Mouse (Mus musculus) limb, embryonic 13.5 days (tissue): ENCODE measurements at regions not wholly inside any gene's neighbourhood (a gene's known extent, or its start where the extent isn't known, plus 50 kb on each side); places are given as distances from the start of the nearest gene placed in this dataset.

Source experiments
- ATAC-seq: fragments of 200-750 bp; cut with Nextera tagmentation; 2 replicates; pipeline ENCODE4 v1.8.0; 2017; ENCODE audit warnings: low read depth, moderate number of reproducible peaks, moderate TSS enrichment; ENCODE audit not compliant: low FRiP score
- H3K27ac ChIP-seq: fragments of 300-500 bp; sonication (generic); 2 replicates; pipeline ENCODE4 v1.5.1; 2015; ENCODE audit warnings: inconsistent platforms, mild to moderate bottlenecking, moderate library complexity
- H3K27me3 ChIP-seq: fragments of 300-500 bp; sonication (generic); 2 replicates; pipeline ENCODE4 v1.6.1; 2015; ENCODE audit warnings: mild to moderate bottlenecking, inconsistent platforms
- H3K36me3 ChIP-seq: fragments of 300-500 bp; sonication (generic); 2 replicates; pipeline ENCODE4 v1.6.1; 2015; ENCODE audit warnings: inconsistent platforms, mild to moderate bottlenecking, moderate library complexity
- H3K4me1 ChIP-seq: fragments of 300-500 bp; sonication (generic); 2 replicates; pipeline ENCODE4 v1.6.1; 2015; ENCODE audit warnings: inconsistent platforms
- H3K4me2 ChIP-seq: fragments of 300-500 bp; sonication (generic); replicated peaks from 2 replicates; pipeline ENCODE4 v1.6.1; 2015; ENCODE audit warnings: inconsistent platforms, mild to moderate bottlenecking, moderate library complexity
- H3K4me3 ChIP-seq: fragments of 300-500 bp; sonication (generic); 2 replicates; pipeline ENCODE4 v1.5.1; 2015; ENCODE audit warnings: moderate library complexity, mild to moderate bottlenecking, inconsistent platforms
- H3K9ac ChIP-seq: fragments of 300-500 bp; sonication (generic); 2 replicates; pipeline ENCODE4 v1.6.1; 2015; ENCODE audit warnings: mild to moderate bottlenecking, inconsistent platforms
- H3K9me3 ChIP-seq: fragments of 300-500 bp; sonication (generic); 2 replicates; pipeline ENCODE4 v1.6.1; 2016; ENCODE audit warnings: inconsistent platforms
- WGBS: fragments of 180-500 bp; shearing (Covaris S2); methylation state at CpG from one replicate; pipeline ENCODE4 v1.1.7; 2015; 5-methylcytosine and 5-hydroxymethylcytosine counted together

DNA sequence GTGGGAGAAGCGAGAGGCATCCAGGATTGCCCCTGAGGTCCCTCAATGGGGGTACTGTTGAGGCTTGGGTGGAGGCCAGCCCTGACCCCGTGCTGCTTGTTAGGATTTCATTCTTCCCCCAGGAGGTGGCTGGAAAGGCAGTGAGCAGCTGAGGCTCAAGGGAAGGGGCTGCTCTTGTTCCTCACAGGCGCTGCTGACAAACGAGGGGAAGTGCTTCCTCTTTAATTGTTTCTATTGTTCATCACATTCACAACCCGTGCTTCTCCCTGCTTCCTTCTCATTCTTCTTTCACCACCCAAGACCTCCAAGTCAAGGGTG lies 135.3 kb upstream of the Map3k1 start:
- no peaks in the 10 kb centered on the region for H3K27me3 ChIP-seq
- H3K9me3 ChIP-seq: no peaks in the 10 kb centered on the region
- H3K4me3 ChIP-seq: no peak overlapping the region
- H3K4me2 ChIP-seq: peak overlapping the region; percentile 9; the same call in 1 of the 2 replicates
- ATAC-seq: peak; percentile 69; the same call in 1 of the 2 replicates
- peaks cover 13% of the 10 kb centered on the region for H3K4me1 ChIP-seq
- no peaks in the 10 kb centered on the region for H3K36me3 ChIP-seq
- H3K9ac ChIP-seq: no peak overlapping the region
- H3K27ac ChIP-seq: peak overlapping the region; percentile 33; the same call in 1 of the 2 replicates
- 17% methylated on average over 5 of the region's 5 CpGs for WGBS

DNA sequence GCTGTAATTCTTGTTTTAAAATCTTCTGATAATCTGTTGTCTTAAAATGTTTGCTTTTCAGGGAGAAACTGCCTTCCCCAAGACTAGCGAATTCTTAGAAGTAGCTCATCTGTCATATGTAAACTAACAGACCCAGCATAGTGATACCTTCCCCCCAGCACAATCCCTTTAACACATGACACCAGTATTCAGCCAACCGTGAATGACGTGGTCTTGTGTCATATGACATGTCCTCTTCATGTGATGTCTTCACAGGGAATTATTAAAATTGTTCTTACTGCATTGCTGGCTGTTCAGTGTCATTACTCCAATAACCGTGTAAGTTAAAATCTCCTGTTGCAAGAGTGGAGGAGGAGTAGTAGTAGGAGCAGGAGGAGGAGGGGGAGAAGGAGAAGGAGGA lies 137.5 kb upstream of the Map3k1 start:
- Histone ChIP-seq H3K9me3 (no peaks in the 10 kb centered on the region), H3K27me3 (no peaks in the 10 kb centered on the region), H3K4me2 (no peak overlapping the region), H3K27ac (no peak overlapping the region), H3K4me1 (peaks cover 13% of the 10 kb centered on the region), H3K36me3 (no peaks in the 10 kb centered on the region), H3K9ac (no peak overlapping the region), H3K4me3 (no peak overlapping the region)
- ATAC-seq: no peak
- WGBS: 83% methylated on average over 4 of the region's 4 CpGs

DNA sequence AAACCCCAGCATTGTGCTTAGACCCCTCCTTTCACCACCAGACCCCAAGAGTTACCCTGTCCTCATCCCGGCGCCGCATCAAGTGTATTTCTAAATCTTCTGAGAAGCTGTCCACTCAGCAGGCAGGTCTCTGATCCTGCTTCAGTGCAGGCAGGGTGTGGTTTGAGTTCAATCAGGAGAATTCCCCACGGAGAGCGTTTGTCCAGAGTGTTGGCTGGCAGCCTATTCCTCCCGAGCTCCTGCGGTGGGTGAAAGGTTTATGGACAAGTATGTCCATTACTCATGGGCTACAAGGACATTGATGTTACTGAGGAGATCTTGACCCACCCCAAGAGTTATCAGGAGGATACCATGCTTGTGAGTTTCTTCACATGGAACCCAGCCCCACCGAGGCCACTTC lies 138.0 kb upstream of the Map3k1 start:
- peaks cover 13% of the 10 kb centered on the region for H3K4me1 ChIP-seq
- no peak overlapping the region for H3K9ac ChIP-seq
- H3K9me3 ChIP-seq: no peaks in the 10 kb centered on the region
- no peak overlapping the region for H3K4me2 ChIP-seq
- no peak overlapping the region for H3K4me3 ChIP-seq
- H3K36me3 ChIP-seq: no peaks in the 10 kb centered on the region
- WGBS: 89% methylated on average over 8 of the region's 8 CpGs
- ATAC-seq: no peak
- H3K27me3 ChIP-seq: no peaks in the 10 kb centered on the region
- H3K27ac ChIP-seq: no peak overlapping the region

DNA sequence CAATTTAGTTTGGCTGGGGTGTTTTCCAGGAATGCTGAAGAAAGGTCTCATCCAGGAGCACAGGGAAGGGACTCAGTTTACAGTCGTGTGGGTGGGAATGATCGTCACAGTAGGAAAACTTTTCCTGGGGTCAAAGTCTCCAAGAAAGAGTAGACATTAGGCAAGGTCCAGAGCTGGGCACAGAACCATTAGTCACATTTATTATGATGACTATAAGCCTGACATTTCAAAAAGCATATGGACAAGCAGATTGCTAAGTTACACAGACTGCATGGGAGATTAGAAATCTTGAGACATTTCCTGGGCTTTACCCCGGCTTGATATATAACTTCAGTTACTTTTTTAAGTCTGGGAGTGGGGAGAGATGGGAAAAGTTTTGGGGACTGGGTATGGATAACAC lies 139.6 kb upstream of the Map3k1 start:
- Histone ChIP-seq H3K36me3 (no peaks in the 10 kb centered on the region), H3K27ac (no peak overlapping the region), H3K4me2 (no peak overlapping the region), H3K4me1 (peaks cover 15% of the 10 kb centered on the region), H3K9ac (no peak overlapping the region), H3K9me3 (no peaks in the 10 kb centered on the region), H3K27me3 (no peaks in the 10 kb centered on the region), H3K4me3 (no peak overlapping the region)
- ATAC-seq: no peak
- 75% methylated on average over 3 of the region's 3 CpGs for WGBS

DNA sequence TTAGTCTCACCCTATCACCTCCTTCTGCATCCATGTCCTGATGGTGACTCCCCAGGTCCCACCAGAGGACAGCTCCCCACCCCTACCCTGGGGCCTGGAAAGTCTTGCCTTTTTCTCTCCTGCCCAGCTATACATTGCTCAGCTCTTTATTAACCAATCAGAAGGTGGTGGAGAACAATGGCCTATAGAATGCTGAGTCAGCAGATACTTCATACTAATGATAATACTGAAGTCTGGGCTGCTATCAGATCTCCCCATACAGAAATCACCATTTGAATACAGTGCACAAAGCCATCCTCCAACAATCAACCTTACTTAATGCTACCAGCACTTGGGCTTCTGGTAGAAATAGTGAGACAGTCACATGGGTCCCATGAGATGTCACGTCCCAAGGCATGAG lies 141.2 kb upstream of the Map3k1 start:
- 93% methylated on average over 1 of the region's 1 CpGs for WGBS
- H3K4me3 ChIP-seq: no peak overlapping the region
- H3K4me2 ChIP-seq: no peak overlapping the region
- no peak overlapping the region for H3K9ac ChIP-seq
- H3K9me3 ChIP-seq: no peaks in the 10 kb centered on the region
- H3K36me3 ChIP-seq: no peaks in the 10 kb centered on the region
- H3K4me1 ChIP-seq: peaks cover 16% of the 10 kb centered on the region
- H3K27ac ChIP-seq: no peak overlapping the region
- H3K27me3 ChIP-seq: no peaks in the 10 kb centered on the region
- no peak for ATAC-seq

DNA sequence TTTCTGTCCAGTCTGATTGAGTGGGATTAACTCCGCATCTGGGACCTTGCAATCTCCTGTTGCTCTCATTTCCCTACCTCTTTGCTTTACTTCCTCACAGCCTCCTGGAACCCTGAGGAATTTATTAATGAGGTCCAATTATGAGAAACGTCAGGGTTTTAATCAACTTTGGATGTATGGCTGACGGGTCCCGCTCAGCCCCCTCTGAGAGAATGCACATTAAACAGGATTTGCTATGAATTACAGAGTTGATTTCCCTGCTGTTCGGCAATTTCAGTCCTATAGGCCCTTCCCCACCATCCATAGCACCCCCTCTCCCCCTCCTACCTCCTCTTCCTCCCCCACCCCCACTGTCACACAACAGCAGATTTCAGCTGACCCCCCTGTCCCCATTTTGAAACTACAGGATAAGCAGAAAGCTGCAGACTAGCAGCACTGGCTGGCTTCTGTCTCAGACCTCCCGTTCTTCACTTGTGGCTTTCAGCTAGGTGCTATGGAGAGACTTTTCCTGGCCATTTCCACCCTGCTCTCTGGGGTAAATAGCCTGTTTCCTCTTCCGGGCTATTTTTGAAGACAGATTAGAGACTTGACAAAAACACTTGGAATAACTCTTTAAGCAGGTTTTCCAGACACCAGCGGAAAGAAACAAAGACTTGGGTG lies 145.2 kb upstream of the Map3k1 start:
- Histone ChIP-seq H3K36me3 (no peaks in the 10 kb centered on the region), H3K4me1 (peaks cover 16% of the 10 kb centered on the region), H3K4me2 (peak overlapping the region; percentile 23), H3K4me3 (no peak overlapping the region), H3K9ac (no peak overlapping the region), H3K27ac (peak overlapping the region; percentile 44; the same call in 1 of the 2 replicates), H3K27me3 (no peaks in the 10 kb centered on the region), H3K9me3 (no peaks in the 10 kb centered on the region)
- no peak for ATAC-seq
- WGBS: 28% methylated on average over 8 of the region's 8 CpGs

DNA sequence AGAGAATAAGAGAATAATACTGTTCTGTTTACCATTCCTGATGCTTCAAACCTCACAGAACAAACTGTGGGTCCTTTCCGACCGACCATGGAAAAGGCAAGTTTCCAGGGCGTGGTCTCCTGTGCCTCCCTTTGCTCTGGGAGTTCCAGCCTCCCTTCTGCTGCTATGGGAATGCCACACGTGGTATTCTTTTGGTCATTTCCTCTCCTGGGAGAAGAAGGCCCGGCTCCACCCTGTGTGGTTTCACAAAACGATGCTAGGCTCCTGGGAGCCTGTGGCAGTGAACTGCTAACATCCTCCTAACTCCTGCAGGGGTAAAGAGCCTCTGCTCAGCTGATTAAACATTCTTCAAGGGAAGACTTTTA lies 145.7 kb upstream of the Map3k1 start:
- no peaks in the 10 kb centered on the region for H3K9me3 ChIP-seq
- no peak overlapping the region for H3K4me3 ChIP-seq
- H3K4me1 ChIP-seq: peaks cover 16% of the 10 kb centered on the region
- no peaks in the 10 kb centered on the region for H3K27me3 ChIP-seq
- ATAC-seq: no peak
- no peak overlapping the region for H3K9ac ChIP-seq
- H3K27ac ChIP-seq: peak overlapping the region; percentile 44; the same call in 1 of the 2 replicates
- no peaks in the 10 kb centered on the region for H3K36me3 ChIP-seq
- peak overlapping the region; percentile 23 for H3K4me2 ChIP-seq
- 12% methylated on average over 6 of the region's 6 CpGs for WGBS

DNA sequence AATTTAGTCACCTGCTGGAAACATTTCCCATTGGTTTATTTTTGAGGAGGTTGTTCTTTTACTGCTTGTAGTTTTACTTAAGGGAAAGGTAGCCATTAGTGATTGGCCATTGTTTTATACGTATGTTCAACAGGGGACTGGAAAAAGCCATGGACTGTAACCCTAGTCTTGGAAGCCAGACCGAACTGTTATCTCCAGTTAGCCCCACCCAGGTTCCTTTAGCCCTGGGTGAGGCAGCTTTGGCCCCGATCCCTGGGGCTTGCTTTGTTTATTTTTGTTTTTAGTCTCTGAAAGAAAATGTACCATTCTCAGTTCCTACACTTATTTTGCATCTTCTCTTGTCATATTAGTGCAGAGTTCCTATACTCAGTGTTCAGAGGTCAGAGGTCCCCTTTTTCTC lies 148.3 kb upstream of the Map3k1 start:
- peaks cover 16% of the 10 kb centered on the region for H3K4me1 ChIP-seq
- no peaks in the 10 kb centered on the region for H3K36me3 ChIP-seq
- H3K4me2 ChIP-seq: no peak overlapping the region
- no peak for ATAC-seq
- H3K27ac ChIP-seq: no peak overlapping the region
- no peak overlapping the region for H3K4me3 ChIP-seq
- 78% methylated on average over 3 of the region's 3 CpGs for WGBS
- no peaks in the 10 kb centered on the region for H3K9me3 ChIP-seq
- no peaks in the 10 kb centered on the region for H3K27me3 ChIP-seq
- H3K9ac ChIP-seq: no peak overlapping the region

DNA sequence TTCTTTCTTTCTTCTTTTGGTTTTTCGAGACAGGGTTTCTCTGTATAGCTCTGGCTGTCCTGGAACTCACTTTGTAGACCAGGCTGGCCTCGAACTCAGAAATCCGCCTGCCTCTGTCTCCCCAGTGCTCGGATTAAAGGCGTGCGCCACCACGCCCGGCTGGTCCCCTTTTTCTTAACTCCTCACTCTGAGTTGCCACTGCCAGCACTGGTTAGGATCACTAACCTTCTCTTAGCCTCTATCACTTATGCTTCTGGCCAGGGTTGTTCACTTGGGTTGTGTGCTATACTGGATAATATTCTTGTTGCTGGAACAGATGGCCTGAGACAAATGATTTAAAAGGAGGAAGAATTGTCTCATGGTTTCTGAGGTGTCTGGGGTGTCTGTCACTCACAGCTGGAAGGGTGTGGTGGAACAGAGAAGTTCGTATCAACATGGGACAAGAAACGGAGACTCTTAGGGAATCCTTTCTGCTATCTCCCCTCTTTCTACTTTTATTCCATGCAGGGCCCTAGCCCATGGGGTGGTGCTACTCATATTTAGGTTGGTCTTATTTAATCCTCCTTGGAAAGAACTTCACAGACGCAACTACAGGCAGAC lies 149.0 kb upstream of the Map3k1 start:
- ATAC-seq: no peak
- H3K4me2 ChIP-seq: no peak overlapping the region
- WGBS: 91% methylated on average over 11 of the region's 11 CpGs
- no peak overlapping the region for H3K9ac ChIP-seq
- peaks cover 16% of the 10 kb centered on the region for H3K4me1 ChIP-seq
- H3K27ac ChIP-seq: no peak overlapping the region
- H3K9me3 ChIP-seq: no peaks in the 10 kb centered on the region
- H3K36me3 ChIP-seq: no peaks in the 10 kb centered on the region
- H3K4me3 ChIP-seq: no peak overlapping the region
- no peaks in the 10 kb centered on the region for H3K27me3 ChIP-seq

DNA sequence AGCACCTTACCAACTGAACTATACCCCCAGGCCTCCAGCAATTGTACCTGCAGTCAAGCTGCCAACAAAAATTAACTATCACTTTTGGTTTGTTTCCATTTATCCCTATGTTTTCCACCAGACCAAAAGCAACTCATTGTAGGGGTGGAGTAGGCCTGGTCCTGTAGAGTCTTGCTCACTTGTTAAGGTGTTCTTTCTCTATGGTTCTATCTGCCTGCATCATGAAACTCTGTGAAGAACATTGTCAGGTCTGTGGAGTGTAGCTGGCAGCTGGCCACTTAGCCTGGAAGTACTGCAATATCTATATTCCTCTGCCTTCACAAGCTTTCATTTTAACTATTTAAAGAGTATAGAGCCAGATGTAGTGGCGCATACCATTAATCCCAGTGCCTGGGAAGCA lies 149.6 kb upstream of the Map3k1 start:
- H3K4me2 ChIP-seq: no peak overlapping the region
- peaks cover 14% of the 10 kb centered on the region for H3K4me1 ChIP-seq
- no peaks in the 10 kb centered on the region for H3K36me3 ChIP-seq
- no peak overlapping the region for H3K4me3 ChIP-seq
- H3K9me3 ChIP-seq: no peaks in the 10 kb centered on the region
- no peaks in the 10 kb centered on the region for H3K27me3 ChIP-seq
- WGBS: 97% methylated on average over 1 of the region's 1 CpGs
- no peak overlapping the region for H3K9ac ChIP-seq
- no peak for ATAC-seq
- no peak overlapping the region for H3K27ac ChIP-seq

DNA sequence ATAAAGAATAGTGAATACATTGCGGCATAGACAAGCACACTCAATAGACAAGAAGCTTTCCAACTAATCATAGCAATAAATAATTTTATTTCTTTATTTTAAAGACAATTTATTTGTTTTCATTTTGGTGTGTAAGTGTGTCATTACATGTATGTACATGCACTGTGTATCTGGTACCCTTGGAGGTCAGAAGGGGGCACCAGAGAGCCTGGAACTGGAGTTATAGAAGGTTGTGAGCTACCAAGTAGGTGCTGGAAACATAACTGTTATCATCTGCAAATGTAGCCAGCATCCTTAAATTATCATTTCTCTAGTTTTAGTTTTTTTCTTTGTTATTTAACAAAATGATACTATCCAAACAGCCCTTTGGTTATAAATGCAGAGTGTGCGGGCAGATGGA lies 151.2 kb upstream of the Map3k1 start:
- Histone ChIP-seq H3K4me1 (no peaks in the 10 kb centered on the region), H3K9me3 (no peaks in the 10 kb centered on the region), H3K27me3 (no peaks in the 10 kb centered on the region), H3K27ac (no peak overlapping the region), H3K4me3 (no peak overlapping the region), H3K4me2 (no peak overlapping the region), H3K9ac (no peak overlapping the region), H3K36me3 (no peaks in the 10 kb centered on the region)
- no peak for ATAC-seq
- 96% methylated on average over 2 of the region's 2 CpGs for WGBS

DNA sequence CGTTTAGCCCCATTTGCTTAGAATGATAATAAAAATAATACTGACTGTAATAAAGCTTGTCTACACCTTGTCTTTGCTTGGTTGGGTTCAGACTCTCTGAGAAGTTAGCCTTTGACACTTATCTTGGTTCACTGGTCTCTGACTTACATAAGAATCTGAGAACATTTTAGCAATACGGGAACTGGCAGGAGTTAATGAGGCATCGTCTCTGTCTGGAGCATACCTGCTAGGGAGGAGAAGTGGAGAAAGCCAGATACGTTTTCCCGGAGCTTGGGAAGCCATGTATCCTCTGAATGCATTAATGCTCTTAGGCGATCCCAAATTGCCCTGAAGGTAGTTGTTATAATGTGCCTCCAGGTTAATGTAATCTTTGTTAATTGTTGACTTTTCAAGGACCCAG lies 152.6 kb upstream of the Map3k1 start:
- 67% methylated on average over 6 of the region's 6 CpGs for WGBS
- H3K36me3 ChIP-seq: no peaks in the 10 kb centered on the region
- 0 out of 2 replicates have a peak, but pooled peaks cover 2% of the 10 kb centered on the region for H3K4me1 ChIP-seq
- H3K27ac ChIP-seq: no peak overlapping the region
- H3K9ac ChIP-seq: no peak overlapping the region
- no peaks in the 10 kb centered on the region for H3K9me3 ChIP-seq
- no peak overlapping the region for H3K4me3 ChIP-seq
- H3K4me2 ChIP-seq: no peak overlapping the region
- ATAC-seq: no peak
- H3K27me3 ChIP-seq: no peaks in the 10 kb centered on the region

DNA sequence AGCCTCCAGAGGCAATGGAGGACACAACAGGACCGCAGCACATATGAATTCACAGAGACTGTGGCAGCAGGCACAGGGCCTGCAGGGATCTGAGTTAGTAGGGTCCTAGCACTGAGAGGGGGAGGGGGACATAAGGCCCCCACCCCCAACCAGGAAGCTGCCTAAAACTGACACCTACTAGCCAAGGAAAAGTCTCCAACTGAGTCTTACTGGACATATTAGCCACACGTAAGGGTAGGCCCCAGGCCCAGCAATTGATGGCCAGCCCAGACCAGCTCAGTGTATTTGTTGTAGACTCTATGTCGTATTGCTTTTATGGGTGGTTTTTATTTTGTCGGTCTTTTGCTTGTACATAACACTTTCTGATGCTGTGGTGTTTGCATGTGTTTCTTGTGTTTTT lies 153.4 kb upstream of the Map3k1 start:
- Histone ChIP-seq H3K9ac (no peak overlapping the region), H3K4me2 (no peak overlapping the region), H3K27me3 (no peaks in the 10 kb centered on the region), H3K9me3 (no peaks in the 10 kb centered on the region), H3K36me3 (no peaks in the 10 kb centered on the region), H3K4me3 (no peak overlapping the region), H3K27ac (no peak overlapping the region), H3K4me1 (peaks cover 6% of the 10 kb centered on the region; the same call in 1 of the 2 replicates)
- 90% methylated on average over 4 of the region's 4 CpGs for WGBS
- no peak for ATAC-seq
